Mouse (Mus musculus) layer of hippocampus, adult 2 months (tissue): ENCODE measurements around the gene Sdk2. TPM values are rescaled to one million over a fixed set of nuclear protein-coding genes. Genes with fewer than 3 reads are reported as not detected.

Experiments
- DNase-seq, 2 experiments: peaks; one replicate each; pipeline ENCODE4 v3.0.0; 2022; ENCODE audit warnings: low spot score in 2 of 2
- H3K27ac ChIP-seq: fragments of 200-600 bp; 2 replicates; pipeline ENCODE4 v1.8.1; 2022
- H3K4me3 ChIP-seq: fragments of 200-600 bp; 2 replicates; pipeline ENCODE4 v1.8.1; 2022; ENCODE audit warnings: mild to moderate bottlenecking
- CTCF ChIP-seq: fragments of 200-600 bp; conservative IDR thresholded peaks from 2 replicates; pipeline ENCODE4 v1.8.1; 2022; ENCODE audit warnings: antibody characterized with exemption, mild to moderate bottlenecking, moderate library complexity
- long read RNA-seq, 2 experiments: library from polyadenylated mRNA; stranded (forward); transcript quantifications; one replicate each; pipeline ENCODE4 v2.0.0; 2021; ENCODE audit warnings: borderline mapping rate in 2 of 2
- total RNA-seq, 2 experiments: library from RNA; stranded (reverse); gene quantifications; 2 replicates each; pipeline ENCODE4 v1.2.3; 2021

Gene Sdk2
- 10 to 100 TPM; 22.2 to 24.8 TPM for total RNA-seq
- long read RNA-seq, experiment 1, partial matches to known transcripts: 0 of 2 reads
- long read RNA-seq, experiment 1, other reads (novel, unspliced or antisense): 2 of 2 reads
- long read RNA-seq, experiment 2, partial matches to known transcripts: 1 of 7 reads
- long read RNA-seq, experiment 2, other reads (novel, unspliced or antisense): 6 of 7 reads

DNA sequence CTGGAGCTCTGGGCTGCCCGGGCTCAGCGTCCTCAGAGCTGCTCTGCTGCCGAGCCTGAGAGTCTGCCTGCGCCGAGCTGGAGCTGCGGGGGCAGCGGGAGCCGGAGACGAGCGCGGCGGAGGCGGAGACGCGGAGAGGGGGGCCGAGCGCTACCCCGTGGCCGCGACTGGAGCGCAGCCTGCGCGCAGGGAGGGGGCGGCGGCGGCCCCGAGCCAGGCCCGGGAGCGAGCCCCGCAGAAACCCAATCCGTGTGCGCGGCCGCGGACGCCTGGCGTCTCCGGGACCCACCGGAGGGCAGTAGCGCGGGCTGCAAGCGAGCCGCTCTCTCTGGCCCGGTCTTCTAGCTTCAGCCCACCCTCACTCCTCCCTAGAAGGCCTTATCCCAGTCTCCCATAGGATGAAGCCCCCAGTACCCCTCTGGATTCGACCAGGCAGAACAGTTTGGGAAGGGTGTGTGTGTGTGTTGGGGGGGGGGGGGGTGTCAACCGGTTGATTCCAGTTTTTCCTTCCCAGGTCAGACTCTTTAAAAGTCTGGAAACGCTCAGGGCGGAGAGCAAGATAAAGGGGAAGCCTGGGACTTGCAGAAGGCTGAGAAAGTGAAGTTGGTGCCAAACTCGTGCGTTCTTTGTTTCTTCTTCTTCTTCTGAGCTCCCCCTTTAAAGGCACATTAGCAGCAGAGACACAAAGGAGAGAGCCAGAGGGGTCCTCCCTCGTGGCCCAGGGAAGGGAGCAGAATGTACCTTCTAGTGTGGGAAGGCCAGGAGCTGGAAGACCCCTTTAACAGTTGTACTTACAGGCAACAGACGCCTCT, at the start of gene Sdk2:
Gene Sdk2, minus strand, starts transcription at position 96 of the 812 bp plus-strand sequence.
- DNase-seq: peak; percentile 82
- Histone ChIP-seq H3K27ac (peak within 1 kb of the TSS; percentile 90), H3K4me3 (peak within 1 kb of the TSS; percentile 65)
- peak; percentile 50 for TF ChIP-seq CTCF

DNA sequence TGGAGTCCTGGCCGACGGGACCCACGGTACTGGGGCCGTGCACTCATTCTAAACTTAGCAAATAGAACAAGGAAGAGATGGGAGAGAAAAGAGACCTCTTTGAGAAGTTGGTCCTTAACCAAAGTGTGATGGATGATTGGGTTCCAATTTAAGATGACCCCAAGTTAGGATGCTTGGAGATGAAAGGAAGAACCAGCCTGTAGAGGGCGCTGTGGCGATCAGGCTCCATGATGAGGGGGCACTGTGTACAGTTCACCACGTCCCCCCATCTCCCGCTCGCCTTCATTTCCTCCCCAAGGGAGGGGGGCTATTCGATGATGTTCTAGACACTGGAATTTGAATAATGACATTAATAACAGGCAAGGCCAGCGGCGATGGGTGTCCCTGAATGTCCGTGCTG, 48.2 kb upstream of the Sdk2 start:
- no peak for DNase-seq
- peak; percentile 54 for TF ChIP-seq CTCF
- H3K27ac ChIP-seq: no peak overlapping the region
- H3K4me3 ChIP-seq: no peak overlapping the region

GRCm38 (mm10) chr11:114114674-114115073, 47.8 kb upstream of the Sdk2 start:
- TF ChIP-seq CTCF: no peak
- Histone ChIP-seq H3K4me3 (no peak overlapping the region), H3K27ac (no peak overlapping the region)
- no peak for DNase-seq

DNA sequence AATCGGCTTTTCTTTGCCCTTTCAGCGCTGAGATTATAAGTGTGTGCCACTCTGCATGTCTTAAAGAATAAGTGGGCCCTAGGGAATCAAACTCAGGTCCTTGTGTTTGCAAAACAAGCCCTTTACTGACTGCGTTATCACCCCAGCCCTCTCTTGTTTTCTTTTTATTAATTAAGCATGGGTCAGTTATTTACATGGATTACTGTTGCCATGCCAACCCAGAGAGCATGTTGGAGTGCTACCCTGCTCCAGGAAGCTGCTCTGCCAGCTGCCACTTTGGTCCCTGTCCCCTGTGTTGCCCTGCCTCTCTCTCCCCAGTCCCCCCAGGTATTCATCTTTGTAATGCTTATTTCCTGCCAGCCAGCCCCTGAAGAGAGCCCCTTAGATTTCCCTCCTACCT, 44.0 kb upstream of the Sdk2 start:
- no peak for TF ChIP-seq CTCF
- DNase-seq: no peak
- H3K4me3 ChIP-seq: no peak overlapping the region
- H3K27ac ChIP-seq: no peak overlapping the region

DNA sequence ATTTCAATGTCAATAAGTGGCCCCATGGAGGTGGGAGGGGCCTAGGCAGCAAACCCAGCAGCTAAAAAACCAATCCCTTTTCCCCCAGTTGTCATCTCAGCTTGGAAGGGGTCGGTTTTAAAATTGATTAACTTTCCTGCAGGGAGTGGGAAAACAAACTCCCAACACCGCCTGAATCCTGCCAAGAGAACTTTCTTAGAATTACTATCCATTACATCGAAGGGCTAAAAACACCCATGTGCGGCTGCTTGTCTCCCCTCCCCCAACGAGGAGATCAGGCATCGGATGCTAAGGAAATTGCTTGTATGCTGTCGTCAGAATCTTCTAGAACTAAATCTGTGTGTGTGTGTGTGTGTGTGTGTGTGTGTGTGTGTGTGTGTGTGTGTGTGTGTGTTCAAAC, 26.8 kb upstream of the Sdk2 start:
- Histone ChIP-seq H3K4me3 (no peak overlapping the region), H3K27ac (no peak overlapping the region)
- no peak for TF ChIP-seq CTCF
- DNase-seq: no peak

DNA sequence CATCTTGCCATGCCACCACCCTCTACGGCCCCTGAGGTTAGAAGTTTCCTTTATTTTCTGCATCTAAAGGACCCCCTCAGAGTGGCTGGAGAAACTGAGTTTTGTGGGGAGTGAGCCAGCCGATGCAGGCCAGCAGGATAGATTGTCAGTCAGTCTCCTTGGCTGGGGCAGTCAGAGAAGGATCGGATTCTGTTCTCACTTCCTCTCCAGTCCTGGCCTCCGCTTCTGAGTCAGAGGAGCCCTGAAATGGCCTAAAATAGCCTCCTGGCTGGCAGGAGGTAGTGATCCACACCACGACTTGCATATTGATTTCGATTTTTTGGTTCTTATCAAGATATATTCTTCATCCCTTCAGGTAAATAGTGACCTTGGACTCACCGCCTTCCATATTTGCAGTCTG, 26.3 kb upstream of the Sdk2 start:
- Histone ChIP-seq H3K4me3 (no peak overlapping the region), H3K27ac (no peak overlapping the region)
- no peak for DNase-seq
- TF ChIP-seq CTCF: no peak

DNA sequence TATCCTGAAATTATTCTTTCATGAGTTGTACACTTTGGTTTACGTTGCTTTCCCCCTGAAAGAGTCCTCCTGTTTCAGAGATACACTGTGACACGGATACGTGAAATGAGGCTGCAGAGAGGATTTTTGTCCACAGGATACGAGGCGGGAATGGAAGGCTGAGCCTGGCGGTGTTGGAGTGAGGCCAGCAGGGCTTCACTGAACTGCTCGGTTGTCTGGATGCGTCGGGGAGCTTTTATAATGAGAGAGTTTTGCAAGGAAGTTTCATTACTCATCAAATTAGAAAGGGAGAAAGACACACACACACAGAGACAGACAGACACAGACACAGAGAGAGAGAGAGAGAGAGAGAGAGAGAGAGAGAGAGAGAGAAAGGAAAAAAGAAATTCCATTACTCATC, 13.8 kb upstream of the Sdk2 start:
- DNase-seq: no peak
- TF ChIP-seq CTCF: no peak
- H3K27ac ChIP-seq: no peak overlapping the region
- no peak overlapping the region for H3K4me3 ChIP-seq

DNA sequence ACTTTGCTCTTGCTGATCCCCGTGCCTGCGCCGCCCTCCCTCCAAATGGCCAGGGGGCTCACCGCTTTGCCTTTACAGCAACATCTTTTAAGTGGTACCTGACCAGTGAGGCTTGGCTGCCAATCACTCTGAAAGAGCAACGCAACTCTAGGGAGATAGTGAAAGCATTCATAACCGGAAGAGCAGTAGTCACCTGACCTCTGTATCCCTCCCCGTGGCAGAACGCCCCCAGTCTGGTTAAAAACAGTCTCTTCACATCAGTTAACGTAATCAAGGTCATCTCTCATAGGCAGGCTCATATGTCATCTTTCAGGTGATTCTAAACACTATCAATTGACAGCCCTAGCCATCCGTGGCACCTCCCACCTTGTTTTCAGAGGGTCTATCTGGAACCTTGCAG, 5.8 kb upstream of the Sdk2 start:
- no peak for DNase-seq
- no peak for TF ChIP-seq CTCF
- H3K27ac ChIP-seq: no peak overlapping the region
- no peak overlapping the region for H3K4me3 ChIP-seq

GRCm38 (mm10) chr11:114071998-114072397, 5.2 kb upstream of the Sdk2 start:
- peak; percentile 75 for TF ChIP-seq CTCF
- no peak overlapping the region for H3K27ac ChIP-seq
- H3K4me3 ChIP-seq: no peak overlapping the region
- DNase-seq: peak in 1 of 2 experiments; percentile 47

GRCm38 (mm10) chr11:114070881-114071280, 4.0 kb upstream of the Sdk2 start:
- DNase-seq: no peak
- peak; percentile 60 for TF ChIP-seq CTCF
- H3K4me3 ChIP-seq: no peak overlapping the region

GRCm38 (mm10) chr11:114070131-114070530, 3.3 kb upstream of the Sdk2 start:
- no peak overlapping the region for H3K27ac ChIP-seq
- H3K4me3 ChIP-seq: no peak overlapping the region
- peak in 1 of 2 experiments; percentile 12 for DNase-seq
- no peak for TF ChIP-seq CTCF

More at GRCm38 (mm10) chr11:114070881-114071280, 4.0 kb upstream of the Sdk2 start:
- H3K27ac ChIP-seq: no peak overlapping the region

- Histone ChIP-seq H3K27ac (no peak overlapping the region; the same call in 1 of the 2 replicates), H3K4me3 (no peak overlapping the region)
- peak; percentile 80 for TF ChIP-seq CTCF
- peak; percentile 23 to 52 for DNase-seq
Measured at GRCm38 (mm10) chr11:114068390-114068789, 1.5 kb upstream of the Sdk2 start.

GRCm38 (mm10) chr11:114066098-114066950, 522 bp downstream of the Sdk2 start:
- Histone ChIP-seq H3K27ac (peak overlapping the region; percentile 90), H3K4me3 (peak overlapping the region; percentile 65)
- 0 out of 2 replicates have a peak, but pooled peaks have one; percentile 2 for TF ChIP-seq CTCF
- peak in 1 of 2 experiments; percentile 18 for DNase-seq
